Comparison of ENCODE assay signal across 9 mouse cellular contexts in genomic region chr17:29858764-29859163, GRCm38 (mm10).
A peak's percentile ranks its signal among the peaks of the same experiment; 100 is the strongest.
DNase-seq lines count a peak whose midpoint lies in the region; ATAC-seq and TF ChIP-seq lines count a peak whose summit lies in the region.
"Had no signal": no experiment of that assay in that cellular context is flagged by ENCODE, and none has a peak within 500 bp of the region (broad histone marks: within the 10 kb centered on the region; RNA-seq: fewer than 3 reads in every experiment).

No protein-coding gene starts in this region.

- WGBS in midbrain, postnatal 0 days = 85% methylated on average over 3 of the region's 3 CpGs
- 94% methylated on average over 3 of the region's 3 CpGs for WGBS in midbrain, embryonic 11.5 days
- 94% methylated on average over 3 of the region's 3 CpGs for WGBS in stomach, postnatal 0 days
- WGBS in heart, embryonic 11.5 days (ENCODE audit: insufficient replicate concordance) = 82% methylated on average over 3 of the region's 3 CpGs
- WGBS in midbrain, embryonic 16.5 days = 94% methylated on average over 3 of the region's 3 CpGs

- DNase-seq in cerebellum, postnatal 14 days = peak; percentile 60 to 77
- DNase-seq in cerebellum, adult 8-10 months = no peak
- DNase-seq in midbrain, postnatal 0 days (ENCODE audit: low spot score) = peak; percentile 59
- DNase-seq in midbrain, embryonic 11.5 days (ENCODE audit: low spot score, missing footprints) = no peak
- peak; percentile 84 for DNase-seq in liver
- DNase-seq in stomach, postnatal 0 days (ENCODE audit: low spot score) = peak; percentile 50

- no peak for ATAC-seq in midbrain, postnatal 0 days (ENCODE audit: low FRiP score)
- no peak for ATAC-seq in midbrain, embryonic 11.5 days (ENCODE audit: low FRiP score)
- 0 out of 2 replicates have a peak, but pooled peaks have one; percentile 49 for ATAC-seq in stomach, postnatal 0 days (ENCODE audit: low FRiP score, low TSS enrichment)
- no peak for ATAC-seq in heart, embryonic 11.5 days (replicated peaks; ENCODE audit: insufficient number of reproducible peaks, low FRiP score, low TSS enrichment)
- ATAC-seq in midbrain, embryonic 16.5 days = no peak; the same call in 1 of the 2 replicates

- H3K9ac ChIP-seq in midbrain, postnatal 0 days (replicated peaks; ENCODE audit: low read length, poor library complexity, severe bottlenecking) = no peak overlapping the region
- H3K9ac ChIP-seq in midbrain, embryonic 11.5 days (ENCODE audit: low read length) = no peak overlapping the region
- no peak overlapping the region for H3K9ac ChIP-seq in stomach, postnatal 0 days (ENCODE audit: low read length)
- H3K9ac ChIP-seq in heart, embryonic 11.5 days (ENCODE audit: low read depth, low read length) = no peak overlapping the region
- no peak overlapping the region for H3K9ac ChIP-seq in midbrain, embryonic 16.5 days (ENCODE audit: low read depth, low read length)

- no peaks in the 10 kb centered on the region for H3K9me3 ChIP-seq in midbrain, postnatal 0 days (ENCODE audit: low read length)
- no peaks in the 10 kb centered on the region for H3K9me3 ChIP-seq in midbrain, embryonic 11.5 days (ENCODE audit: control insufficient read depth, low read length)
- H3K9me3 ChIP-seq in stomach, postnatal 0 days (ENCODE audit: control insufficient read depth, low read length) = no peaks in the 10 kb centered on the region
- H3K9me3 ChIP-seq in heart, embryonic 11.5 days (replicated peaks; ENCODE audit: control insufficient read depth, low read length) = no peaks in the 10 kb centered on the region
- no peaks in the 10 kb centered on the region for H3K9me3 ChIP-seq in midbrain, embryonic 16.5 days (replicated peaks; ENCODE audit: control insufficient read depth, low read length, poor library complexity, severe bottlenecking)

- H3K27ac ChIP-seq in midbrain, postnatal 0 days (ENCODE audit: low read depth, low read length) = no peak overlapping the region
- H3K27ac ChIP-seq in midbrain, embryonic 11.5 days (ENCODE audit: low read depth, low read length) = no peak overlapping the region
- no peak overlapping the region for H3K27ac ChIP-seq in stomach, postnatal 0 days (replicated peaks)
- H3K27ac ChIP-seq in heart, embryonic 11.5 days (ENCODE audit: low read depth, low read length) = no peak overlapping the region
- H3K27ac ChIP-seq in midbrain, embryonic 16.5 days (ENCODE audit: low read length) = no peak overlapping the region

- no peak overlapping the region for H3K4me3 ChIP-seq in midbrain, postnatal 0 days (ENCODE audit: low read depth, low read length)
- H3K4me3 ChIP-seq in midbrain, embryonic 11.5 days (ENCODE audit: low read depth, low read length) = no peak overlapping the region
- H3K4me3 ChIP-seq in stomach, postnatal 0 days (ENCODE audit: low read depth, low read length) = no peak overlapping the region
- no peak overlapping the region for H3K4me3 ChIP-seq in heart, embryonic 11.5 days (ENCODE audit: low read depth, low read length)
- no peak overlapping the region for H3K4me3 ChIP-seq in midbrain, embryonic 16.5 days (ENCODE audit: low read depth, low read length)
- H3K4me3 ChIP-seq: megakaryocyte, embryonic 14.5 days had no signal

- TF ChIP-seq CTCF in midbrain, postnatal 0 days (IDR thresholded peaks at IDR 0.05) = peak; percentile 61
- peak; percentile 72 for TF ChIP-seq CTCF in stomach, postnatal 0 days (IDR thresholded peaks at IDR 0.05; ENCODE audit: low read depth)

- H3K4me2 ChIP-seq in midbrain, postnatal 0 days (ENCODE audit: low read depth, low read length, poor library complexity, severe bottlenecking) = no peak overlapping the region
- no peak overlapping the region for H3K4me2 ChIP-seq in midbrain, embryonic 11.5 days
- H3K4me2 ChIP-seq in stomach, postnatal 0 days (replicated peaks; ENCODE audit: low read depth) = no peak overlapping the region
- H3K4me2 ChIP-seq in heart, embryonic 11.5 days = no peak overlapping the region
- H3K4me2 ChIP-seq in midbrain, embryonic 16.5 days (ENCODE audit: low read length) = no peak overlapping the region

- H3K27me3 ChIP-seq in midbrain, postnatal 0 days (ENCODE audit: insufficient read depth, low read length) = no peaks in the 10 kb centered on the region
- no peaks in the 10 kb centered on the region for H3K27me3 ChIP-seq in midbrain, embryonic 11.5 days (ENCODE audit: control insufficient read depth, insufficient read depth, low read length)
- H3K27me3 ChIP-seq in stomach, postnatal 0 days (ENCODE audit: control insufficient read depth, insufficient read depth, low read length) = no peaks in the 10 kb centered on the region
- peaks cover 3% of the 10 kb centered on the region; the same call in 1 of the 2 replicates for H3K27me3 ChIP-seq in heart, embryonic 11.5 days (ENCODE audit: control insufficient read depth, insufficient read depth, low read length)
- H3K27me3 ChIP-seq in midbrain, embryonic 16.5 days (ENCODE audit: control insufficient read depth, insufficient read depth, low read depth, low read length) = no peaks in the 10 kb centered on the region

- no peaks in the 10 kb centered on the region for H3K4me1 ChIP-seq in midbrain, postnatal 0 days (ENCODE audit: insufficient read depth, low read length)
- no peaks in the 10 kb centered on the region for H3K4me1 ChIP-seq in midbrain, embryonic 11.5 days (ENCODE audit: control insufficient read depth, insufficient read depth, low read length)
- H3K4me1 ChIP-seq in stomach, postnatal 0 days (replicated peaks; ENCODE audit: control insufficient read depth, insufficient read depth) = no peaks in the 10 kb centered on the region
- peaks cover 3% of the 10 kb centered on the region for H3K4me1 ChIP-seq in heart, embryonic 11.5 days (ENCODE audit: control insufficient read depth, insufficient read depth, low read length)
- H3K4me1 ChIP-seq in midbrain, embryonic 16.5 days (ENCODE audit: control insufficient read depth, insufficient read depth, low read length) = 0 out of 2 replicates have a peak, but pooled peaks cover 4% of the 10 kb centered on the region

- H3K36me3 ChIP-seq in midbrain, postnatal 0 days (ENCODE audit: insufficient read depth, low read length) = no peaks in the 10 kb centered on the region; the same call in 1 of the 2 replicates
- no peaks in the 10 kb centered on the region for H3K36me3 ChIP-seq in midbrain, embryonic 11.5 days (ENCODE audit: control insufficient read depth, insufficient read depth, low read length)
- no peaks in the 10 kb centered on the region for H3K36me3 ChIP-seq in stomach, postnatal 0 days (ENCODE audit: control insufficient read depth, insufficient read depth, low read length)
- H3K36me3 ChIP-seq in heart, embryonic 11.5 days (ENCODE audit: control insufficient read depth, insufficient read depth, low read length) = no peaks in the 10 kb centered on the region
- H3K36me3 ChIP-seq in midbrain, embryonic 16.5 days (ENCODE audit: control insufficient read depth, insufficient read depth, low read length) = no peaks in the 10 kb centered on the region

- no peak for TF ChIP-seq EP300 in stomach, postnatal 0 days (optimal IDR thresholded peaks at IDR 0.05)

Comparison
In these comparisons a context has a peak if more than half of its experiments do, and no peak if none do; other contexts are left out.
1. DNase-seq: peak in cerebellum, postnatal 14 days (2 of 2), midbrain, postnatal 0 days (single experiment), liver (single experiment) and stomach, postnatal 0 days (single experiment); none in cerebellum, adult 8-10 months (single experiment) and midbrain, embryonic 11.5 days (single experiment).